Mouse (Mus musculus) lung, adult 2 months (tissue): ENCODE measurements at regions not wholly inside any gene's neighbourhood (a gene's known extent, or its start where the extent isn't known, plus 50 kb on each side); places are given as distances from the start of the nearest gene placed in this dataset.

Experiments
- CTCF ChIP-seq: fragments of 200-500 bp; IDR thresholded peaks from 2 replicates; pipeline ENCODE4 v1.5.1; 2011; ENCODE audit warnings: mild to moderate bottlenecking, low read length, control low read depth; ENCODE audit not compliant: insufficient read depth
- POLR2A ChIP-seq: fragments of 200-500 bp; IDR thresholded peaks from 2 replicates; pipeline ENCODE4 v1.6.1; 2011; ENCODE audit warnings: low read depth, mild to moderate bottlenecking, control low read depth, low read length, borderline replicate concordance; ENCODE audit errors: extremely low read depth

- TF ChIP-seq POLR2A (no peak), CTCF (no peak)
Observed at GRCm38 (mm10) chr12:15738989-15739388, 77.7 kb downstream of the Trib2 start.
